Mouse (Mus musculus) embryonic facial prominence, embryonic 11.5 days (tissue): Measurements from ENCODE around the gene Hopx. TPM values are rescaled to one million over a fixed set of nuclear protein-coding genes. Genes with fewer than 3 reads are reported as not detected.

ENCODE experiments used
- ATAC-seq: fragments of 200-750 bp; cut with Nextera tagmentation; replicated peaks from 2 replicates; pipeline ENCODE4 v1.8.0; 2017; ENCODE audit warnings: low read depth; ENCODE audit not compliant: insufficient number of reproducible peaks, low FRiP score, low TSS enrichment
- DNase-seq: peaks from one replicate; pipeline ENCODE4 v3.0.0-alpha.2; 2015; ENCODE audit warnings: low spot score
- H3K27ac ChIP-seq: fragments of 300-500 bp; sonication (generic); replicated peaks from 2 replicates; pipeline ENCODE4 v1.5.1; 2014; ENCODE audit warnings: mild to moderate bottlenecking, low read depth, low read length, control low read depth
- H3K27me3 ChIP-seq: fragments of 300-500 bp; sonication (generic); 2 replicates; pipeline ENCODE4 v1.6.1; 2014; ENCODE audit warnings: mild to moderate bottlenecking, low read length, moderate library complexity, mixed read lengths; ENCODE audit not compliant: control insufficient read depth, insufficient read depth
- H3K36me3 ChIP-seq: fragments of 300-500 bp; sonication (generic); replicated peaks from 2 replicates; pipeline ENCODE4 v1.6.1; 2014; ENCODE audit warnings: low read depth, mild to moderate bottlenecking, low read length, moderate library complexity, mixed read lengths; ENCODE audit not compliant: control insufficient read depth, insufficient read depth
- H3K4me1 ChIP-seq: fragments of 300-500 bp; sonication (generic); 2 replicates; pipeline ENCODE4 v1.6.1; 2014; ENCODE audit warnings: low read length, mixed read lengths; ENCODE audit not compliant: control insufficient read depth, insufficient read depth
- H3K4me2 ChIP-seq: fragments of 300-500 bp; sonication (generic); 2 replicates; pipeline ENCODE4 v1.6.1; 2014; ENCODE audit warnings: low read depth, mild to moderate bottlenecking, control low read depth, low read length, moderate library complexity
- H3K4me3 ChIP-seq: fragments of 300-500 bp; sonication (generic); 2 replicates; pipeline ENCODE4 v1.5.1; 2014; ENCODE audit warnings: low read depth, low read length, control low read depth
- H3K9ac ChIP-seq: fragments of 300-500 bp; sonication (generic); replicated peaks from 2 replicates; pipeline ENCODE4 v1.6.1; 2014; ENCODE audit warnings: mild to moderate bottlenecking, control low read depth, low read length
- H3K9me3 ChIP-seq: fragments of 300-500 bp; sonication (generic); replicated peaks from 2 replicates; pipeline ENCODE4 v1.6.1; 2016; ENCODE audit warnings: mild to moderate bottlenecking, low read length, inconsistent platforms, mixed read lengths; ENCODE audit not compliant: control insufficient read depth
- WGBS: fragments of 180-500 bp; shearing (Covaris S2); extraction: QIAGEN DNeasy Blood & Tissue Kit; methylation state at CpG from one replicate; pipeline ENCODE4 v1.1.7; 2014; 5-methylcytosine and 5-hydroxymethylcytosine counted together
- polyA plus RNA-seq: library from polyadenylated mRNA; unstranded; fragments of >200 nt; fragmentation: Nextera tagmentation; extraction: Ambion mirVana; gene quantifications from 2 replicates; pipeline ENCODE4 v1.2.1, GENCODE M21; 2014

The Hopx gene
- polyA plus RNA-seq, 1 experiment from 2014 or later: 0.31 TPM

DNA sequence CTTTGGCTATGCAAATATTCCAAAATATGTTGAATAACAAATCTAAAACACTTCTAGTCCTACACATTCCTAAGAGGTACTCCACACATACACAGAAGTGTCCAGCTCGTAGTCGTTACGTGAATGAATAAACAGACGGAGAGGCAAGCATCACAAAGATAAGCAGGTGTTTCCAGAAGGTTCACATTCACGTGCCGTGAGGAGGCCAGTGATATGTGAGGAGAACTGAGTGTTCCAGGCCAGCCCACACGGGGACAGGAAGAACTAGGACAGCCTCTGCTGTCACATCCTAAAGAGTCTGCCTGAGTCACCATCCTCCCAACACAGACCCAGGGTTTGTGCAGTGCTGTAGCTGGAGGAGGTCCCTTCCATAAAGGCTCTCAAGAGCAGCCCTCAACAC lies 36.2 kb upstream of the Hopx start:
- Histone ChIP-seq H3K36me3 (no peaks in the 10 kb centered on the region), H3K4me3 (no peak overlapping the region), H3K9ac (no peak overlapping the region), H3K27me3 (no peaks in the 10 kb centered on the region), H3K4me1 (no peaks in the 10 kb centered on the region), H3K27ac (no peak overlapping the region), H3K9me3 (no peaks in the 10 kb centered on the region), H3K4me2 (no peak overlapping the region)
- no peak for DNase-seq
- 83% methylated on average over 7 of the region's 7 CpGs for WGBS
- ATAC-seq: no peak

- Histone ChIP-seq H3K27me3 (no peaks in the 10 kb centered on the region), H3K27ac (no peak overlapping the region), H3K4me1 (no peaks in the 10 kb centered on the region), H3K4me3 (no peak overlapping the region), H3K36me3 (no peaks in the 10 kb centered on the region), H3K9ac (no peak overlapping the region), H3K9me3 (no peaks in the 10 kb centered on the region), H3K4me2 (no peak overlapping the region)
- ATAC-seq (no peak), DNase-seq (no peak)
- 79% methylated on average over 6 of the region's 6 CpGs for WGBS
These were observed 33.2 kb upstream of the Hopx start for GRCm38 (mm10) chr5:77148021-77148621.

- no peak overlapping the region for H3K4me2 ChIP-seq
- ATAC-seq (no peak), DNase-seq (no peak)
- no peak overlapping the region for H3K4me3 ChIP-seq
- H3K9ac ChIP-seq: no peak overlapping the region
- WGBS: 50% methylated on average over 4 of the region's 4 CpGs
- H3K4me1 ChIP-seq: no peaks in the 10 kb centered on the region
- no peaks in the 10 kb centered on the region for H3K36me3 ChIP-seq
- H3K27me3 ChIP-seq: no peaks in the 10 kb centered on the region
- H3K9me3 ChIP-seq: no peaks in the 10 kb centered on the region
- no peak overlapping the region for H3K27ac ChIP-seq
These were observed 31.7 kb upstream of the Hopx start for GRCm38 (mm10) chr5:77146459-77147170.

GRCm38 (mm10) chr5:77144647-77145046 lies 29.7 kb upstream of the Hopx start:
- Histone ChIP-seq H3K4me3 (no peak overlapping the region), H3K9me3 (no peaks in the 10 kb centered on the region), H3K27me3 (no peaks in the 10 kb centered on the region), H3K9ac (no peak overlapping the region), H3K4me1 (no peaks in the 10 kb centered on the region), H3K27ac (no peak overlapping the region), H3K36me3 (no peaks in the 10 kb centered on the region), H3K4me2 (no peak overlapping the region)
- DNase-seq: no peak
- 85% methylated on average over 5 of the region's 5 CpGs for WGBS
- no peak for ATAC-seq

- Histone ChIP-seq H3K4me3 (no peak overlapping the region), H3K27ac (no peak overlapping the region), H3K9me3 (no peaks in the 10 kb centered on the region), H3K9ac (no peak overlapping the region), H3K36me3 (no peaks in the 10 kb centered on the region), H3K4me1 (no peaks in the 10 kb centered on the region), H3K27me3 (no peaks in the 10 kb centered on the region), H3K4me2 (no peak overlapping the region)
- 86% methylated on average over 3 of the region's 3 CpGs for WGBS
- no peak for DNase-seq
- no peak for ATAC-seq
These were observed 28.2 kb upstream of the Hopx start for GRCm38 (mm10) chr5:77143076-77143475.

DNA sequence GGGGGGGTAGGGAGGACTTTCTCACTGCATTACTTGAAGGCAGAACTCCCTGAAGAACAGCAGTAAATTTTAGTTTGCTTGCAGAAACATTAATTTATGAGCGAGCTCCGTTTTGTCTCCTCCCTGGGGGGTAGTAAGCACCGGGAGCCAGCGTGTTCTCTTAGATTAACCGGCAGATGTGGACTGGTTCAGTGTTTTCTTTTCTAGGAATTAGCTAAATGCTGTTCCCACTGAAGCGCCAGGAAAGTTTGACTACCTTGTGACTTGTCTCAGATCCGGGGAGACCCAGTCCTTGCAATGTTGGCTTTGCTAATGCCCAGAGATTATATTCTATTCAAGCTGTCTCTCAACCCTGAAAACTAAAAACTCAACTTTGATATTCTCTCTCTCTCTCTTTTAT lies 26.4 kb upstream of the Hopx start:
- no peak for ATAC-seq
- no peak overlapping the region for H3K4me2 ChIP-seq
- DNase-seq: no peak
- no peaks in the 10 kb centered on the region for H3K27me3 ChIP-seq
- H3K9me3 ChIP-seq: no peaks in the 10 kb centered on the region
- H3K27ac ChIP-seq: no peak overlapping the region
- no peak overlapping the region for H3K9ac ChIP-seq
- H3K4me1 ChIP-seq: no peaks in the 10 kb centered on the region
- no peaks in the 10 kb centered on the region for H3K36me3 ChIP-seq
- no peak overlapping the region for H3K4me3 ChIP-seq
- 49% methylated on average over 7 of the region's 7 CpGs for WGBS

DNA sequence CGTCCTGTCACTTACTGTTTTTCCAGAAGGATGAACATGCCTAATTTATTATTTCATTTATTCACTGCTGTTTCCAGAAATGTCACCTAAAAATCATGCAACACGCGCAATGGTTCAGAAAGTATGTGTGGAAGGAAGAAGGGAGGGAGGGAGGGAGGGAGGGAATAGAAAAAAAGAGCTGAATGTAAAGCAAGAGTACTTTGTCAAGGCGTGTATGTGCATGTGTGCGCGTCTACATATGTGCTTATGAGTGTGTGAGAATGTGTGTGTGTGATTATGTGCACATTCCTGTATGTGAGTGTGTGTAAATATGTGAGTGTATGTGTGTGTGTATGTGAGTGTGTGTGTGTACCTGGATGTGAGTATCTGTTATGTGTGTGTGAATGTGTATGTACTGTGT lies 25.9 kb upstream of the Hopx start:
- DNase-seq (no peak), ATAC-seq (no peak)

DNA sequence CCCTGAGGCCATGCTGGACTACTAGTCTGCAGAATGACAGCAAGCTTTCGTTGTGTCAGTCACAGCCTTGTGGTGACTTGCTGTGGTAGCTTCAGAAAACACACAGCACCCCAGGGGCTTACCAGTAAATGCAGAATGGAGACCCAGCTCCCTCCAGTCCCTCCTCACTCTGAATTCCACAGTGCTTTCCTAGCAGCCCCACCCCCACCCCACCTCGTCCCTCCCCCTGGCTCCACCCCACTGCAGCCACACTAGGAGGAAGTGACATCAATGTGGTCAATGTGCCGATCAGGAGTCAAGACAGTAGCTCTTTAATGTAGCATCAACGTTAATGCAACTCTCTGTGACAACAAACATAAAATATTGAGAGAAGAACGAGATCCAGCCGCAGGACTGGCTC lies 25.2 kb upstream of the Hopx start:
- Histone ChIP-seq H3K9ac (no peak overlapping the region), H3K4me3 (no peak overlapping the region), H3K9me3 (no peaks in the 10 kb centered on the region), H3K4me2 (no peak overlapping the region), H3K36me3 (no peaks in the 10 kb centered on the region), H3K27me3 (no peaks in the 10 kb centered on the region), H3K27ac (no peak overlapping the region), H3K4me1 (no peaks in the 10 kb centered on the region)
- no peak for ATAC-seq
- 49% methylated on average over 6 of the region's 6 CpGs for WGBS
- no peak for DNase-seq

More for the DNA sequence above, 25.9 kb upstream of the Hopx start:
- H3K27me3 ChIP-seq: no peaks in the 10 kb centered on the region
- H3K9me3 ChIP-seq: no peaks in the 10 kb centered on the region
- no peak overlapping the region for H3K9ac ChIP-seq
- H3K36me3 ChIP-seq: no peaks in the 10 kb centered on the region
- H3K4me3 ChIP-seq: no peak overlapping the region
- WGBS: 90% methylated on average over 6 of the region's 6 CpGs
- no peak overlapping the region for H3K27ac ChIP-seq
- no peaks in the 10 kb centered on the region for H3K4me1 ChIP-seq
- no peak overlapping the region for H3K4me2 ChIP-seq
